Mouse (Mus musculus) B cell, adult 62 days (primary cell): ENCODE measurements around the gene Doxl2. TPM values are rescaled to one million over a fixed set of nuclear protein-coding genes. Genes with fewer than 3 reads are reported as not detected.

Source experiments
- total RNA-seq: library from RNA; stranded (reverse); gene quantifications from 4 replicates; pipeline ENCODE4 v1.2.4, GENCODE M21; 2023

Gene Doxl2
- not detected in 4 replicates for total RNA-seq

GRCm38 (mm10) chr6:48974663-48975062 lies at the start of gene Doxl2:
Doxl2 (plus strand) TSS chr6:48974963.

GRCm38 (mm10) chr6:48929595-48929994 lies 45.2 kb upstream of the Doxl2 start, which contains the start of gene 1600015I10Rik:
1600015I10Rik (plus strand) TSS chr6:48929895.

GRCm38 (mm10) chr6:48986444-48986990 lies 11.8 kb downstream of the Doxl2 start, which contains the start of gene Svs1:
Svs1 (plus strand) TSS chr6:48986861.

Other genes starting within 250 kb of the Doxl2 start
- gene Gimap1, start 235.9 kb upstream of the Doxl2 start, total RNA-seq: 111 to 129 TPM (median 124 TPM) in 4 replicates
- 100 to 107 TPM (median 105 TPM) in 4 replicates for gene Gimap5, start 228.8 kb upstream of the Doxl2 start, total RNA-seq
- gene Gimap3, start 204.1 kb upstream of the Doxl2 start, total RNA-seq: 155 to 167 TPM (median 164 TPM) in 4 replicates
- 0.78 to 1.4 TPM (median 1.3 TPM) in 4 replicates for gene Tmem176a, start 134.0 kb upstream of the Doxl2 start, total RNA-seq
- gene Tmem176b, start 133.5 kb upstream of the Doxl2 start, total RNA-seq: 1.8 to 3.5 TPM (median 2.7 TPM) in 4 replicates
- not detected in 4 replicates for gene Aoc1, start 102.1 kb upstream of the Doxl2 start, total RNA-seq
- gene 1600015I10Rik, start 45.1 kb upstream of the Doxl2 start, total RNA-seq: not detected in 4 replicates
- not detected in 4 replicates for gene Svs1, start 11.9 kb downstream of the Doxl2 start, total RNA-seq
- gene Gpnmb, start 61.6 kb downstream of the Doxl2 start, total RNA-seq: not detected in 4 replicates
- 48.7 to 52.8 TPM (median 51.2 TPM) in 4 replicates for gene Malsu1, start 98.8 kb downstream of the Doxl2 start, total RNA-seq
- gene Igf2bp3, start 240.0 kb downstream of the Doxl2 start, total RNA-seq: 0.89 to 2.8 TPM (median 1.7 TPM) in 4 replicates